Mouse (Mus musculus): ENCODE data around the gene Epb41l4b.

The Epb41l4b gene

DNA sequence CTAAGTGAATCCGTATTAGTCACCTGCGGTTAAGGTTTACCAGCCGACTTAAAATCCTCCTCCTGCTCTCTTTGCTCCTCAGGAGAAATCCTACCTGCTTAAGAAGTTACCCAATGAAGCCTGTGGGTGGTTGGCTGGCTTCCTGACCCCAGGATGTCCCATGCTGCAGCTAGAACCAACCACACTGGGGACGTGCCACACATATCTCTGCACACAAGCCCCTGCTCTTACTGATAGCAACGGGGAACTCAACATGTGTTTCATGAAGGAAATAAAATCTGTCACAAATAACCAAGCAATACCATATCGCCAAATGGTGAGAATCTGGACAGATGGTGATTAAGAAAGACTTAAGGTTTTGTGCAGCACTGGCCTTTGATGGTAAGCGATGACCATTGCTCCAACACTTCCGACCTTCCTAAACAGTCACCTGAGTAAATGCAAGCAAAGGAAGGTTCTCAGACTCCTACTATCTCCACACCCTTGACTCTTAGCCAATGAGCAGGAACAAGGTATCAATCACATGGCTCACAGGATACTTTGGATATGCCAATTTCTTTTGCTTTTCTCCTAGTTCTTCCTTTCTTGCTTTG, 131.7 kb downstream of the Epb41l4b start:
- no peak for DNase-seq (ENCODE audit: low spot score in 2 of 2)

DNA sequence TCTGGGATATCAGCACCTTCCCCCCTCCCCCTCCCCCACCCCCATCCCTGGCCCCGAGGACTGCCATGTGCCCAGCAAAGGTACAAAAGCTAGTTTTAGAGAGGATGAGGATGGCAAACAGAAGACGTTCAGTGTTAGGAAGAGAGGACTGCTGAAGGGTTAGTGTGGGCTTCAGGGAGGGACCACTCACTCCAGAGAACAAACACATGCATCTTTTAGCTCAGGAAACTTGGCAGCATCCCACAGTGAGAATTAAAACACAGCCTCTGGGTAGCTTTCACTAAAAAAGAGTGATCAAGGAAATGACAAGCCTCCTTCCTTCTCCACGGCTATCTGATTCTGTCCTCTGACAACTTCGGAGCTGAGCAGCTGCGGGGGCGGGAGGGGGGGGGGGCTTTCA, 132.3 kb downstream of the Epb41l4b start:
- DNase-seq (ENCODE audit: low spot score in 2 of 2) = no peak

DNA sequence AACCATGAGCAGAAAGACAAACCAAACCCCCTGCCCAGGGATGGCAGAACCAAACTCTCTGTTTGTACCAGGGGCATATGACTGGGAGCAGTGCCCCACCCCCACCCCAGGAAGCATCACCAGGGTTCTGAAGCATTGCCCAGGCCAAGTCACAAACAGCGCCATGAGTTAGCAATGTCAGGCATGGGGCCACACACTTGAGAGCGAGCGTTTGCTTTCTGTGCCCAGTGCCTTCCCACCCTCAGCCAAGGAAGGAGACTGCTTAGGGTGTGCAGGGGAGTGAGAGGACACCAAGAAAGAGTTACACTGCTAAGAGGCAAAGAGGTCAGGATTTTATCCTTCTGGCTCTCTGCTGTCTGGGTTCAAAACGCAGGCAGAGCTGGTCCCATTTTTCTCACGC, 132.8 kb downstream of the Epb41l4b start:
- DNase-seq (ENCODE audit: low spot score in 2 of 2) = no peak

DNA sequence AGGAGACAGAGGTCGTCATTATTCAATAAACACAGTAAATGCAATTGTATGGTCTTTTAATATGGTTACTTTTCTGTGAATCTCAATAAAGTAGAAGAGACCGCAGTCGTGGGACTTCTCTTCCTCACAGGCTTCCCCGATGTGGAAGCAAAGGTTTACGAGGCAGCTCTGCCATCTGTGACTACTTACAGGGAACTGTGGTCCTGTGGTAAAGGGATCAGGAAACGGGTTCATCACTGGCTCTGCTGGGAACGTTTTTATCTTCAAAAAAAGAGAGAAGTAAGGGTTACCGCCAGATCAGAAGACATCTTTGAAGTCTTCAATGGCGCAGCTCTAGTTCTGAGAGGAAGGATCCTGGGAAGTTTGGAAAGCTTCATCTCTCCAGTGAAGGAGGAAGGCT, 135.5 kb downstream of the Epb41l4b start:
- no peak for DNase-seq (ENCODE audit: low spot score in 2 of 2)

DNA sequence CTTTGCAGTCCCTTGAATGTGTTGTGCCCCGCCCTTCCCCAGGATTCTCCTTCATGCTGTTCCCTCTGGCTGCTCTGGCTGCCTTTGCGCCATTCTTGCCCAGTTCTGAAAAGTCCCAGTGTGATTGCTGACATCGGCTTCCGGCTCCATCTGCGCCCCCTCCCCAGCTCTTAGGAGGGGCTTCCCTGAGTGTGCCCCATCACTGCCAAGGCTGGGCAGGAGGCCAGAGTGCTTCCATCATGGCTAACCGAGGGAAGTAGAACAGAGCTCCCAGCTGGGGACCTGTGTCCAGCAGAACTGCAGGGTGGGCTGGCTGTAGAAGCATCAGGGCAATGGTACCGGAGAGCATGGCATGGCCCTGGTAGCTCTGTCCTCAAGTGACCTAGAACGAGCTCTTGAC, 138.2 kb downstream of the Epb41l4b start:
- peak; percentile 58 to 87 for DNase-seq (ENCODE audit: low spot score in 2 of 2)

DNA sequence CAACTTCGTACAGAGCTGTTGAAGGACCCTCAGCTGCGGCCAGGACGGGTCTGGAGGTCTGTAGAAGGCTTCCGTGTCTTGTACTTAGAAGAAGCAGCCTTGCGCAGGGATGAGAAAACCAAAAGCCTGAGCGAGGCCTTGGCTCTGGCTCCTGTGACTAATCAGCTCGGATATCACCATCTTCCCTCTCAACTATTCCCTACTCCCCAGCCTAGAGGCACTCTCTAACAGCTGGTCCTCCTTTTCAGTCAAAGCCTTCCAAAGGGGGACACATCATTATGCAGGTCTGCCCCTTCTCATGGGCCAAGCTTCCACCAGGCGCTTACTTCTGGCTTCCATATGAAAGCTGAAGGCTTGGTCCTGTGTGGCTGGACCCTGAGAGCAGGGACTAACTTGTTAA, 139.4 kb downstream of the Epb41l4b start:
- no peak for DNase-seq (ENCODE audit: low spot score in 2 of 2)

DNA sequence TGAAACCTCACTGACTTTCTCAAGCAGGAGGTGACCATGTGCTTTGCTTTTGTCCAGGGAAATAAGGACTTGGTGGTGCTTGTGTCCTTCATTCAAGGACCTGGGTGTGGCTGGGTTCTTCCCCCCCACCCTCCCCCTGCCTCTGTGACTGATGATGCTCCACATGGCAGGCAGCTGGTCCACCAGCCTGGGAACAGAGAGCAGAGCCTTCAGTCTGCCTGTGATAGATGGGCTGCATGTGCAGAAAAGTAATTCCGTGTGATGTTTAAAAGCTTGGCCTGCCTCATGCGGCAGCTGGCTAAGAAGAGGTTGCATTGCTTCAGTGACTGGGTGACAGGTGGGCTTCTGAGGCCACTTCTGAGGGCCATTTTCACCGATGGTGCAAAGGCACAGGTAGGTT, 140.5 kb downstream of the Epb41l4b start:
- no peak for DNase-seq (ENCODE audit: low spot score in 2 of 2)

DNA sequence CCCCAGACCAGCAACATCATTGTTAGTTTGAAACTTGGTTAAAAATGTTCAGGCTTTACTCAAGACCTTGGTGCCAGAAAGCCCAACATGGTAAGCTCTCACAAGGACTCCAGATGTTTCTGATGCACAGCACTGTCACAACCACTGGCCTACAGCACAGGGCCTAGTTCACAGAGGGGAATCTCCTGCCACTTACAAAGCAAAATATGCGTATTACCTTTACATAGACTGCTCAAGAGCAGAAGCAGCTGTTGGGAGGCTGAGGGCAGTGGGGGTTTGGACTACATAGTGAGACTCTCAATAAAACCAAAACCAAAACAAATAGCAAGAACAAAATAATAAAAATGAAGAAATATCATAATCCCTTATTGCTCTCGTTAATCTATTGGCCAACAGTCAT, 141.8 kb downstream of the Epb41l4b start:
- DNase-seq (ENCODE audit: low spot score in 2 of 2) = no peak

DNA sequence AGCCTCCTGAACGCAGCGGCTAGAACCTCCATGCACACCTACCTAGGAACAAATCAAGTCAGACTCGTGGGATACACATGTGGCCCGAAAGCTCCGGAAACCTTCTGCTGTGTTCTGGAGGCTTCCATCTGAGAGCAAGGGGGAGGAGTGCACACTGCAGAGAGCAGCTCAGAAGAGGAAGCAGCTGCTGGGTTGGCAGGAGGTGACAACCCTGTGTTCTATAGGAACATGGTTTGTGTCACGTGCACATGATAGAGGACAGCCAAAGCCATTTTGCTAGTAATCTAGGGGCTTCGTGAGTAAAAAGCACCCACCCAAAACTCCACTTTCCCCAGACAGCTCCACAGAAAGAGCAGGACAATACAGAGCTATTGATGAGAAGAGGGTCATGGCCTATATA, 149.9 kb downstream of the Epb41l4b start:
- no peak for DNase-seq (ENCODE audit: low spot score in 2 of 2)

DNA sequence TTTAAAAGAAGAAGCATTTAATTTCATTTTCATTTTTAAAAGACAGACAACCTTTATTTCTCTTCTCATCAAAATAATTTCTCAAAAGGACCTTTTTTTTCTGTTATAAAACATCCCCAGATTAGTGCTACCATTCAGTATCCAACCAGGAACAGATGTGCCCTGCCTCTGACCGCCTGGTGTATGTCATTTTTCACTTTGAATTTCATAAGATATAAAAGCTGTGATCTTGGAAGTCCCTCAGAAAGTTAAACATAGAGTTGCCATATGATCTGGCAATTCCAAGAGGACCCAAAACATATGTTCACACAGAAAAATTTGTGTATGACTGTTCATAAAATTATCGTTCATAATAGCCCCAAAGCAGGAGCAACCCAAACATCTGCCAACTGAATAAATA, 151.3 kb downstream of the Epb41l4b start:
- DNase-seq (ENCODE audit: low spot score in 2 of 2) = no peak

DNA sequence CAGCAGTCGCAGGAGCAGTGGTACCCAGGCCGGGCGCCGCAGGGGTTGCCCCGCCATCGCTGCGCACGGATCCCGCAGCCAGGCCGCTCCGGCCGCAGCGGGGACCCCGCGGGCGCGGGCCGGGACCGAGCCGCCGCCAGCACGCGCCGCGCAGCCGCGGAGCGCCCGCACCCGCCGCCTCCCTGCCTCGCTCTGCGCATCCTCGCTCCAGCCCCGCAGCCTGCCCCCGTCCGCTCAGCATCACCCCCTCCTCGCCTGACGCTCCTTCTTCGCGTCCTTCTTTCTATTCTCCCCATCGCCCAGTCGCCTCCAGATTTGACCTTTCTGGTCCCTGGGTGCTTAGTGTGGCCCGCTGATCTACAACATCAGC, 153.0 kb downstream of the Epb41l4b start, which contains the start of gene Frrs1l:
Frrs1l (minus strand) TSS at position 177 of the 370 bp plus-strand sequence.
- DNase-seq (ENCODE audit: low spot score in 2 of 2) = peak in 1 of 2 experiments; percentile 56

DNA sequence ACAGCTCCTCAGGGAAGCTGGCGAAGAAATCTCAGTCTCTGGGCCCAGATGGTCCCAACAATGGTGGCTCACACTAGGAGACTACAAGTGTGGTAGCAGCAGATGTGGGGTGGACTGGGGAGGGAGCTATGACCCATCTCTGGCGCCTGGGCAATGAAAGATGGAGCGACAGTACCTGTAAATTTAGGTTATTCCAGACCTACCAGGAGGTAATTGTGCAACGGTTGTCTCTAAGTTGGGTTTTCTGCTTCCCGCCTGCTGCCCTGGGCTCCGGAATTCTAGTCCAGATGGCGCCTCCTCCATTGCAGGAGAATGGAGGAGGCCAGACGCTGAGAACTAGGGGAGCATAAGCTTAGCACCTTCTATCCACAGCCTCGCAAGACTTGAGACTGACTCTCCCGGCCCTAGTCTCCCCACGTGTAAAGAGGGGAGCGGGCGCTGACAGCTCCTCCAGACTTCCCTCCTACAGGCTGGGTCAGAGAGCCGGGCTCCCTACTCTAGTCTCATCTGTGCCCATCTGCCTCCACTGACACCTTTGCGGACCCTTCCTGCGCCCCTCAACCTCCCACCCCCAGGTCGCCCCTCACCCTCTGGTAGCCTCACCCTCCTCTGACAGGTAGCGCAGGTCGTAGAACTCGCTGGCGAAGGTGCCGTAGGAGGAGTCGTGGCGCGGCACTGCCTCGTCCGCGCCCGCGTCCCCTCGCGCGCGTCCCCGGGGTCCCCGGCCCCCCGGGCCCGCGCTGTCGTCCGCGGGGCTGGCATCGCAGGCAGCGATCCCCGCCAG, 153.6 kb downstream of the Epb41l4b start:
- DNase-seq (ENCODE audit: low spot score in 2 of 2) = peak in 1 of 2 experiments; percentile 32

DNA sequence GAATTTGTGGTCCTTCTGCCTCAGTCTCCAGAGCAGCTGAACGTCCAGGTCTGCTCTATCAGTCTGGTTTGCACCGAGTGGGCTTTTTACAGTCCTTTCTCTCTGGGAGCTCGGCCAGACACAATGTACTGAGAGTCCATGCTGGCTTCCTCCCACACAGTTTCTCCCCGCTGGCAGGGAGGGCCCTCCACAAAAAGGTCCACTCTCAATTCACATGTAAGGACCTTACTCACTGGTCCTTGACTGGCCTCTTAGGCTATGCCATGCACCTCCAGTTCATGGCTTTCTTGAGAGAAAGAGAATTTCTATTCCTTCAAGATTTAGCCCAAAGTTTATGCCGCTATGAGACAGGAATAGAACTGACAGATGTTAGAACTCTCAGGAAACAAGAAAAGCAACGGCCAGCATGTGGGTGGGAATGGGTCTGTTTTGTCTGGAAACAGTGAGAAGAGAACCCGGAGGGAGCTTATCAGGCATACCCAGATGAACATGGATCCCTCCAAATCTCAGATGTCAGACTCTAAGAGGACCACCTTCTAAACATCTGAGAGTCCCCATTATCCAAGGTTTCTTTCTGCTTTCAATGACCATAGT, 177.6 kb downstream of the Epb41l4b start:
- DNase-seq (ENCODE audit: low spot score in 2 of 2) = no peak

DNA sequence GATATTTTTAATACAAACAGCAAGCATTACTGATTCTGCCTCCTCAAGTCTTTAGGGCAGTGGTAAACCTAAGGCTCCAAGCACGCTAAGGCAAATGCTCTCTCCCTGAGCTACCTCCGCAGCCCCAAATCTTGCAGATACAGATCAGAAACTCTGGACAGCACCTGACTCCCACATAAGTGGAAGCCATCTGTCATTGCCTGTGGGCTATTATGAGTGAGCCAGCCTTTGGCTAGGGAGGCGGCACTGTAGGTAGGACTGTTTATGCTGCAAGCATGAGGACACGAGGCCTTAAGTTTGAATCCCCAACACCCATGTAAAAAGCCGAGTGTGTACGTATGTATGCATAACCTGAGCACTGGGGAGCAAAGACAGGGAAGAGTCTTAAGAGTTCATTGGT, 179.6 kb downstream of the Epb41l4b start:
- DNase-seq (ENCODE audit: low spot score in 2 of 2) = no peak

DNA sequence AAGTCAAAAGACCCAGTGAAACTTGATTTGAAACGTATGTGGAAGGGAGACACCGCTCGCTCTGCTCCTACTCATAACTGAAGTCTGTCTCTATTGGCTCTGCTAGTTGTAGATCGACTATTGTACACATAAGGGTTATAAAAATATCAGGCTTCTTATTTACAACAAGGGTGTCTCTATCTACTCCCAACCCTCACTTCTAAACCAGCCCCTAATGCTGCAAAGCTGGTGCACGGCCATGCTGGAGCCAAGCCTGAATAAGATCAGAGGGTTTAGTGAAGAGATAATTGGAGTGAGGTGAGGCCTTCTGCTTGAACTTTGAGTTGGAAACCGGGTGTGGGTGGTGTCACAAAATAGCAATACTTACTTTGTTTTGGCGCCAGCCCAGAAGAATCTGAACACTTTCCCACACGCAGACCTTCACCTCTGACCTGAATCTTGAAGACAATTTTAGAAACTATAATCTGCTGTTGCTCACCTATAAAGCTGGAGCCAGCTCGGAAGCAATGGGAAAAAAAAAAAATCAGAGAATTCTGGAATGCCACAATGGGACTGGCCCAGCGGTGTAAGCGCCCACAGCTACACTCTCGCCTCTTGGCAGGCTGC, 181.8 kb downstream of the Epb41l4b start:
- no peak for DNase-seq (ENCODE audit: low spot score in 2 of 2)

DNA sequence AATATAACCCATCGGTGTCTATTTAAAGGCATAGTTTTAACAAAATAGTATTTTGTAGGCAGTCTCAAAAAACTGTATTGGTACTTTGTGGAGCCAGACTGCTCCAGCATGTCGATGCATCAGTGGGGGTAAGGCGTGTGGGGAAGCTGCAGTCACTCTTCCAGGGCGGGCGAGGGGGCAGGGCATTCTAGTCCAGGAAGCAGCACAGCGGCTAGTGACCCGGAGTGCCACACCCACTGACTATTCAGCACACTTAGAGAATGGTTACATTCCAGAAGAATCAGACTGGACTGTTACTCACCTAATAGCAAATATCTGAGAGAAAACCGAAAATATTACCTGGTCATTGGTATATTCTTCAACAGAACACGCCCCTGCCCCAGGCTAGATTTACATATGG, 185.7 kb downstream of the Epb41l4b start:
- DNase-seq (ENCODE audit: low spot score in 2 of 2) = no peak

DNA sequence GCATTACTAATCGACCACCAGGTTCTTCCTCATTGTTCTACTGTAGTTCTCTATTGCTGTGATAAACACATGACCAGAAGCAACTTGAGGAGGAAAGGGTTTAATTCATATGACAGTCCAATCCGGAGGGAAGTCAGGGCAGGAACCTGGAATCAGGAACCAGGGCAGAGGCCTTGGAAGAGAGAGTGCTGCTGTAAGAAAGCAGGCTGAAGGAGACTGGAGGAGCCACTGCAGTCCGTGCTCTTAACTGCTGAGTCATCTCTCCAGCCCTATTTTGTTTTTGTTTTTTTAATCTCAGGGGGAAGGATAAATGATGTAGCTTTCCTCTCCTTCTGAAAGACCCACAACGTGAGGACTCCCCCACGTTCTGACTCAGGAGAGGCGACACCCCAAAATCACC, 190.0 kb downstream of the Epb41l4b start:
- no peak for DNase-seq (ENCODE audit: low spot score in 2 of 2)

DNA sequence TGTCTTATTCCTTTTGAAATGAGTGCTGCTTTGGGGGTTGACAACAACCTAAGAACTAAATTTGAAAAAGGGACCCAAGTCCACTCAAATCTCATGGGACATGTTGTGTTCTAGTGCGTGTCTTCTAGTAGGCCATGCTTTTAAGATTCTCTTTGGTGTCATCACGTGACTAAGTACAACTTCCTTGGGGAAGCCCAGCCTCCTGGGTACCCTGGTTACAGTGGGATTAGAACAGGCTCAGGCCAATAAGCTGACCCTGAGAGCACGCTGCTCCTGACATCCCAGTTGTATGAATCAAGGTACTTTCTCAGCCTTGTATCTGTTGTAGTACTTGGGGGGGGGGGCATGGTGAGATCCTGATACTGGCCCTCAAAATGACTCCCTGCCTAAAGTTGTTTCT, 191.5 kb downstream of the Epb41l4b start:
- no peak for DNase-seq (ENCODE audit: low spot score in 2 of 2)

DNA sequence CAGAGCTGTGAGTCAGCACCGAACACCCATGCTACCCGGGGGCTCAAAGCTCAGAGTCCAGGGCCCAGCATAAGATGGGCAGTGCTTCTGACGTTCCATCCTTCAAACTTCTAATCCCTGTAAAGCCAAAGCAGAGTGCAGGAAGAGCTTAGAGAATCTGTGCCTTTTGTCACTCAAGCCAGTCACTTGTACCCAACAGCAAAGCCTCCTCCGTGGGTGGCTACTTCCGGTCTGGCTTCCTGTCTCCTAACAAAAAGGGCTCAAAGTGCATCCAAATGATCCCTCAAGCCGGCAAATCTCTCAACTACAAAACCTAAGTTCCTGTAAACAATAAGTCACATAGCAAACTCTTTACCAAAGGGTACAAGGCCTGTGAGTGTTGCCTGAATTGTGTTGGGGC, 193.7 kb downstream of the Epb41l4b start:
- DNase-seq (ENCODE audit: low spot score in 2 of 2) = no peak

DNA sequence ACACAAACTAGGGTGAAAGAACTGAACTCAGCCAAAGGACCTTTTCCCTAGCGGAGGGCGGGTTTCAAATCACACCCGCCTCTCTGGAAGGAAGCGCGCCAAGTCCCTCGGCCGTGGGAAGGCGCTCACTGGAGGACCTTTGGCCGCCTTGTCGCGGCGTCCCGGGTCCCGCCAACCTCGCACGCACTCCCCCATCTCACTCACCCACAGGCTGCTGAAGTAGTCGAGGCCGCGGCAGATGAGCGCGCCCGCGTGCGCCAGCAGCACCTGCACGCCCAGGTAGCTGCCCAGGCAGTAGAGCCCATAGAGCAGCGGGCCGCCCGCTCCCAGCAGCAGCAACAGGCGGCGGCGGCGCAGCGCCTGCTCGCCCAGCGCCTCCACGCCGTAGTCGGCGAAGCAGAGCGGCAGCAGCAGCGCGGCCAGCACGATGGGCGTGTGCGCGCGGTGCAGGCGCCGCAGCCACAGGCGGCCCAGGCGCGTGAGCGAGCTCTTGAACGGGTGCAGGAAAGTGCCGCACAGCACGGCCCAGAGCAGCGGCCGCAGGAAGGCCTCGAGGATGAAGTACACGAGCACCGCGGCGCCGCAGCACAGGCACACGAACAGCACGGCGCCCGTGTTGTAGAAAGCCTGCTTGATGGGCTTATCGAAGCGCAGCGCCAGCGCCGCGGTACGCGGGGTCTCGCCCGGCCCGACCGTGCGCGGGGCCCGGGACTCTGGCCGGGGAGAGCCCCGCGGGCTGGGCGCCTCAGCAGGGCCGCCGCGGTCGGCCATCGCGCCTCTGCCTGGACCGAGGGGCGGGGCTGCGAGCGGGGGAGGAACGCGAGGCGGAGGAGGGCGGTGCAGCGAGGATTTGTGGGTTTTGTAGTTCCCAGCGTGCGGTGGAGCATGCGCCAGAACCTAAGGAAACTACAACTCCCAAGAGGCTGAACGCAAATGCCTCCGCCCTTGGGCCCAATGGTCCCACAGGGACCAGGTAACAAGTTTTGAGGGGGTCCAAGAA, 196.3 kb downstream of the Epb41l4b start, which contains the start of gene Tmem245:
Tmem245 (minus strand) TSS at position 797 of the 1,000 bp plus-strand sequence.
- peak; percentile 89 to 90 for DNase-seq (ENCODE audit: low spot score in 2 of 2)

DNA sequence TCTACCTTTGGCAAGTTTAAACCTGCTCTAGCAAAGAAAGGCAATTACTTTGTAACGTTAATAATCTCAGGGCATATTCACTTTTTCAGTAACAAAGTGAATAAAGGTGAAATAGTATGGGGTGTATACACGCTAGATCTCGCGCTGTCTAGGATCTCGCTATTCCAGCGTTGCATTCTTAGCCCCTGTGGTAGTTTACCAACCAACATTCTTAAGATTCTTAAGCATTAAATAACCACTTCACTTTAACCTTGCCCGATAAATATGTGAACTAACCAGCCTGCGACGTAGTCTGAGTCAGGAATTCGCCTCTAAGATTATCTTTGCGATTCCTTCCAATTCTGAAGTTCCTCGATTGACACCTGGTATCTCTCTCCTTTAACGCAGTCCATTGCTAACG, 197.1 kb downstream of the Epb41l4b start:
- no peak for DNase-seq (ENCODE audit: low spot score in 2 of 2)
